Mouse (Mus musculus) intestine, embryonic 15.5 days (tissue): ENCODE data around the gene Meiob. TPM values are rescaled to one million over a fixed set of nuclear protein-coding genes. Genes with fewer than 3 reads are reported as not detected.

ENCODE experiments used
- ATAC-seq: fragments of 200-750 bp; cut with Nextera tagmentation; 2 replicates; pipeline ENCODE4 v1.8.0; 2017; ENCODE audit warnings: moderate TSS enrichment, moderate library complexity
- H3K27ac ChIP-seq: fragments of 300-500 bp; sonication (generic); 2 replicates; pipeline ENCODE4 v1.5.1; 2015; ENCODE audit warnings: mild to moderate bottlenecking, inconsistent platforms
- H3K27me3 ChIP-seq: fragments of 300-500 bp; sonication (generic); replicated peaks from 2 replicates; pipeline ENCODE4 v1.6.1; 2015; ENCODE audit warnings: inconsistent platforms
- H3K36me3 ChIP-seq: fragments of 300-500 bp; sonication (generic); 2 replicates; pipeline ENCODE4 v1.6.1; 2015; ENCODE audit warnings: inconsistent platforms
- H3K4me1 ChIP-seq: fragments of 300-500 bp; sonication (generic); replicated peaks from 2 replicates; pipeline ENCODE4 v1.6.1; 2015; ENCODE audit warnings: inconsistent platforms
- H3K4me2 ChIP-seq: fragments of 300-500 bp; sonication (generic); replicated peaks from 2 replicates; pipeline ENCODE4 v1.6.1; 2015; ENCODE audit warnings: mild to moderate bottlenecking, inconsistent platforms
- H3K4me3 ChIP-seq: fragments of 300-500 bp; sonication (generic); replicated peaks from 2 replicates; pipeline ENCODE4 v1.5.1; 2015; ENCODE audit warnings: inconsistent platforms
- H3K9ac ChIP-seq: fragments of 300-500 bp; sonication (generic); 2 replicates; pipeline ENCODE4 v1.6.1; 2015; ENCODE audit warnings: inconsistent platforms
- H3K9me3 ChIP-seq: fragments of 300-500 bp; sonication (generic); 2 replicates; pipeline ENCODE4 v1.6.1; 2016; ENCODE audit warnings: inconsistent platforms
- WGBS: fragments of 180-500 bp; shearing (Covaris S2); methylation state at CpG from one replicate; pipeline ENCODE4 v1.1.7; 2015; 5-methylcytosine and 5-hydroxymethylcytosine counted together
- polyA plus RNA-seq: library from polyadenylated mRNA; unstranded; fragments of >200 nt; fragmentation: Nextera tagmentation; extraction: Ambion mirVana; gene quantifications from 2 replicates; pipeline ENCODE4 v1.2.1, GENCODE M21; 2015

Gene Meiob
- polyA plus RNA-seq, 1 experiment from 2014 or later, result not detected

DNA sequence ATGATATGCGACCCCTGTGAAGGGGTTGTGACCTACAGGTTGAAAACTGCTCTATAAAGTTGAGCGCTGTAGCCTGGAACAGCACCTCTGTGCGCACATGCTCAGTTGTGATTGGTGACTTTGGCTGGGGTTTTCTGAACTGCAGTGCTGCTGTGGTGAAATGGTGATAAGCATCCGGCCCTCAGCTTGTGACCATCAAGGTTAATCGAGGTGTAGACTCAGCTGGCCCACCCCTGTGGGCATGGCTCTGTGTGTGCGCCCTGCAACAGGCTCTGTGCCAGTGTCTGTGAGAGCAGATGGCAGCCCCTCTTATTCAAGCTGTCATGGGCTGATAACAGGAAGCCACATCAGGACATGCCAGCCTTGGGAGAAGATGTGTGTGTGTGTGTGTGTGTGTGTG, 54.9 kb downstream of the Meiob start:
- 88% methylated on average over 6 of the region's 6 CpGs for WGBS
- no peaks in the 10 kb centered on the region for H3K27me3 ChIP-seq
- H3K27ac ChIP-seq, result no peak overlapping the region
- H3K9me3 ChIP-seq, result no peaks in the 10 kb centered on the region
- H3K4me3 ChIP-seq, result no peak overlapping the region
- H3K36me3 ChIP-seq, result peaks cover 8% of the 10 kb centered on the region; the same call in 1 of the 2 replicates
- no peak overlapping the region for H3K9ac ChIP-seq
- ATAC-seq, result peak; percentile 65; the same call in 1 of the 2 replicates
- H3K4me2 ChIP-seq, result no peak overlapping the region
- H3K4me1 ChIP-seq, result no peaks in the 10 kb centered on the region

DNA sequence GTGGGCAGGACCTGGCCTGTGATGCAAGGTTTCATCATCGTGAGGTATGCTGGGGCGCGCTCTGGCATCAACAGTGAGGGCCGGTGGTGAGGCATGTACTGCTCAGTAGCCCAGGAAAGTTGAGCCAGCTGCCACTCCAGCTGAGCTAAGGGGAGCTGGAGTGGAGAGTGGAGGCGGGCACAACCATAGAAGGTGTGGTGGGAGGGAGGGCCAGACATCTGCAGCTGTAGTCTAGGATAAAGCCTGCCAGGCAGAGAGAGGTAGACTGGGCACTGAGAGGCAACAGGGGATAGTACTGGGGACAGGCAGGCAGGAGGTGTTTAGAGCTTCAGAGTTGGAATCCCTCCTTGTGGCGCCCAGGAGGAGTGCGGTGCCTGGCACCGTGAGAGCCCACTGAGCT, 56.0 kb downstream of the Meiob start:
- H3K4me2 ChIP-seq, result no peak overlapping the region
- peaks cover 9% of the 10 kb centered on the region; the same call in 1 of the 2 replicates for H3K36me3 ChIP-seq
- H3K27me3 ChIP-seq, result no peaks in the 10 kb centered on the region
- 89% methylated on average over 8 of the region's 8 CpGs for WGBS
- no peak overlapping the region for H3K9ac ChIP-seq
- ATAC-seq, result no peak
- no peaks in the 10 kb centered on the region for H3K9me3 ChIP-seq
- no peak overlapping the region for H3K4me3 ChIP-seq
- H3K27ac ChIP-seq, result no peak overlapping the region
- no peaks in the 10 kb centered on the region for H3K4me1 ChIP-seq

DNA sequence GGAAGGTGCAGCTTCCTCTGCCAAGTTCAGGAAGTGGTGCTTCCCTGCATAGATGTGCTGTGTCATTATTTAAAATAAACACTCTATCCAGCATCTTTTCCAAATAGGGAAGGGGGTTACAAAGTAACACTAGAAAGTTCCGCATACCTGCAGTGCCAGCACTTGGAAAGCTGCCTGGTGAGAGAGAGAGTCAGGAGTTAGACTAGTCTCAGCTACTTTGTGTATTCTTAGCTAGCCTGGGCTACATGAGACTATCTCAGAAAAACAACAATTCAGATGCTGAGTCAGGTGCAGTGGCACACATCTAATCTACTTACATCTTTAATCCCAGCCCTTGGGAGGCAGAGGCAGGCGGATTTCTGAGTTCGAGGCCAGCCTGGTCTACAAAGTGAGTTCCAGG, 57.7 kb downstream of the Meiob start:
- WGBS, result 93% methylated on average over 3 of the region's 3 CpGs
- no peak overlapping the region for H3K4me3 ChIP-seq
- no peaks in the 10 kb centered on the region for H3K9me3 ChIP-seq
- H3K4me2 ChIP-seq, result no peak overlapping the region
- H3K36me3 ChIP-seq, result peaks cover 9% of the 10 kb centered on the region; the same call in 1 of the 2 replicates
- no peaks in the 10 kb centered on the region for H3K4me1 ChIP-seq
- H3K27ac ChIP-seq, result no peak overlapping the region
- ATAC-seq, result no peak
- no peak overlapping the region for H3K9ac ChIP-seq
- no peaks in the 10 kb centered on the region for H3K27me3 ChIP-seq

DNA sequence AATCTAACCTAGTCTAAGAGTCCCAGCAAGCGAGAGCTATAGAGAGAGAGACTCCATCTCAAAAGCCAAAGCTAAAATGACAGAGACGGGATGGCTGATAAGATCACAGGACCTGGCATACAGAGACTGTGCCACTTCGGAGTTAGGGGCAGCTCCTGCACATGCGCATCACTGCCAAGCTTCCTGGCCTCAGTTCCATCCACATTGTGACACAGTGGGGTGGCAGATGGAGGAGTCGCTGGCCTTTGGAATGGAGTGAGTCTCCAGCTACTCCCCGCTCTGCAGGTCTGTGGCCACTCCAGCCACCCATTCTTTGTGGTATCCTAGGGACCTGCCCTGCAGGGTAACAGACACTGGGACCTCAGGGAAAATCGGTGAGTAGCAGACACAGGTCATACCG, 61.7 kb downstream of the Meiob start, which contains the start of gene Igfals:
Gene Igfals (plus strand): TSS at position 222 of the 400 bp plus-strand sequence.
- no peaks in the 10 kb centered on the region for H3K9me3 ChIP-seq
- no peak within 1 kb of the TSS for H3K9ac ChIP-seq
- WGBS, result 85% methylated on average over 8 of the region's 8 CpGs
- no peaks in the 10 kb centered on the region for H3K27me3 ChIP-seq
- no peak within 1 kb of the TSS for H3K4me3 ChIP-seq
- no peak for ATAC-seq
- no peak within 1 kb of the TSS for H3K4me2 ChIP-seq
- no peaks in the 10 kb centered on the region for H3K4me1 ChIP-seq
- H3K27ac ChIP-seq, result no peak within 1 kb of the TSS
- H3K36me3 ChIP-seq, result peaks cover 9% of the 10 kb centered on the region; the same call in 1 of the 2 replicates

DNA sequence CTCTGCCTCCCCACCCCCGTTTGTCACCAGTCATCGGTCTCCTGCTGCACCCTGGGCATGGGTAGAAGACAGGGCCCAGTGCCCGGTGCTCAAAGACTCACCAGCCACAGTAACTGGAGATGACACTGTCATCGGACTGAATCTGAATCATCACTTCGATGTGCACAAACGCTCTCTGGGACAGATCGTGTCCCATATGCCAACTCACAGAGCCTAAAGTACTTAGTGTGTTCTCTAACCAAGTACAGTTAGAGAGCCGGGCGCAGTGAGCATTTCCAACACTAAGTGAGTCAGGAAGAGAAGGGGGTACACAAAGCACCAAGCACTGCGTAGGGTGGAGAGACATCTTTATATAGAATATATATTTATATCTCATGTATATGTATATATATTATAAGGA, 63.8 kb downstream of the Meiob start:
- WGBS, result 94% methylated on average over 10 of the region's 10 CpGs
- H3K9me3 ChIP-seq, result no peaks in the 10 kb centered on the region
- ATAC-seq, result no peak

DNA sequence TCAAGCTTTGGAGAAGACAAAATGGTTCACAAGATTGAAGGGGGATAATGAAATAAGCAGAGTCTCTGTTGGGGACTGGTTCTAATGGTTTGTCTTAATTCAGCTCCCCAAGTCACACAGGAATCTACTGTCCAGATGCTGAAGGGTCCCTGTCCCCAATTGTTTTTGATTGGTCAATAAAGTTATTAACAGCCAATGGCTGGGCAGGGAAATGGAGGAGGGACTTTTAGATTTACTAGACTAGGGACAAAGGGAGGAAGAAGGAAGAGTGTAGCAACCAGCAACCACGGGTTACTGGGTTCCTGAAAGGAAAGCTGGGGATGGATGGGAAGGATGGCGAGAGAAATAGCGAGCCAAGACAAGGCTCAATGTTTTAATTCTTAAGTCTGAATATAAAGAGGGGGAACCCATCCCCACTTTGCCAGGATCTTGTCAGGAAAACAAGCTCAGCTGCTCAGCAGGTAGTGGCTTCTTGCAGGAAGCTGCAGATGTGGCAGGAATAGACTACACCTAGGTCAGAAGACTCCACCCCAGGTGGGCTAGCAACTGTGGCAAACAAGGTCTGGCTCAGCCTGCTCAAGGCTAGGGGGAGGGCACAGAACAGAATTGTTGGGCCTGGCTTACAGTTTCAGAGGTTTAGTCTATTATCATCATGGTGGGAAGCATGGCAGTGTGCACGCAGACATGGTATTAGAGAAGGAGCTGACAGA, 69.8 kb downstream of the Meiob start:
- WGBS, result 50% methylated on average over 4 of the region's 4 CpGs
- H3K4me2 ChIP-seq, result no peak overlapping the region
- H3K9ac ChIP-seq, result no peak overlapping the region
- H3K4me1 ChIP-seq, result peaks cover 8% of the 10 kb centered on the region; the same call in 1 of the 2 replicates
- H3K4me3 ChIP-seq, result no peak overlapping the region
- H3K9me3 ChIP-seq, result no peaks in the 10 kb centered on the region
- H3K27me3 ChIP-seq, result no peaks in the 10 kb centered on the region
- no peak for ATAC-seq
- H3K27ac ChIP-seq, result no peak overlapping the region
- H3K36me3 ChIP-seq, result no peaks in the 10 kb centered on the region

More for the DNA sequence above, 63.8 kb downstream of the Meiob start:
- no peak overlapping the region for H3K9ac ChIP-seq
- H3K36me3 ChIP-seq, result peaks cover 6% of the 10 kb centered on the region; the same call in 1 of the 2 replicates
- H3K4me3 ChIP-seq, result no peak overlapping the region
- no peaks in the 10 kb centered on the region for H3K4me1 ChIP-seq
- no peak overlapping the region for H3K27ac ChIP-seq
- H3K4me2 ChIP-seq, result no peak overlapping the region
- H3K27me3 ChIP-seq, result no peaks in the 10 kb centered on the region

DNA sequence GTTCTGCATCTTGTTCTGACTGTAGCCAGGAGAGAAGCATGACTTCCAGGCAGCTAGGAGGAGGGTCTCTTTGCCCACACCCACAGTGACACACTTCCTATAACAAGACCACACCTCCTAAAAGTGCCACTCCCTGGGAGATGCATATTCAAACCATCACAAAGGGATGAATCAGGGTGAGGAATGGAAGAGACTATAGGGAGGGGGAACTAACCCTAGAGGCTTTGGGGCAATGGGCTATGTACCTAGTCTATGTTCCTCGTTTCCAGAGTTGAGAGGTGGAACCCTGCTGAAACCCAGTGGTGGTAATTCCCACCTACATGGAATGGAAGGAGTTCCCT, 70.3 kb downstream of the Meiob start:
- Histone ChIP-seq H3K9me3 (no peaks in the 10 kb centered on the region), H3K4me3 (no peak overlapping the region), H3K4me2 (no peak overlapping the region), H3K27me3 (no peaks in the 10 kb centered on the region), H3K36me3 (no peaks in the 10 kb centered on the region), H3K4me1 (peaks cover 8% of the 10 kb centered on the region; the same call in 1 of the 2 replicates), H3K9ac (no peak overlapping the region), H3K27ac (no peak overlapping the region)
- ATAC-seq, result no peak
- WGBS, result 56% methylated on average over 1 of the region's 1 CpGs

DNA sequence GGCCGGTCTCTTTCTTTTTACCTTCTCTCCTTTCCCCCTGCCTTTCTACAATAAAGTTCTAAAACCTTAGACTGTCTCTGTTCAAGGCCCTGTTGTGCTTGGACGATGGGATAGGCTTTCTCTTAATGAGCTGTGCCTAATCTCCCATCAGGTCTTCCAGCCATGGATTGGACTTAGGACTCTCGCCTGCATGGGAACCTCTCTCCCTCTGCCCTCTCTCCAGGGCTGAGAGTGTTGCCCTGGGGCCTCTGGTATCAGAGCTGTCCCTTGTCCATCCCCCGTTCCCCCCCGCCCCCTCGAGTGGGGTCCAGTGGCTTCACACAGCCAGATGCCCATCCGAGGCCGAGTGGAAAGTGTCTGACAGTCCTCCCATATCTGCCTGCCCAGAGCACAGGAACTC, 70.9 kb downstream of the Meiob start:
- 0 out of 2 replicates have a peak, but pooled peaks have one; percentile 48 for ATAC-seq
- no peaks in the 10 kb centered on the region for H3K9me3 ChIP-seq
- H3K9ac ChIP-seq, result no peak overlapping the region
- no peak overlapping the region for H3K4me2 ChIP-seq
- H3K27me3 ChIP-seq, result no peaks in the 10 kb centered on the region
- H3K36me3 ChIP-seq, result no peaks in the 10 kb centered on the region
- H3K27ac ChIP-seq, result no peak overlapping the region
- no peak overlapping the region for H3K4me3 ChIP-seq
- WGBS, result 81% methylated on average over 8 of the region's 8 CpGs
- H3K4me1 ChIP-seq, result peaks cover 8% of the 10 kb centered on the region; the same call in 1 of the 2 replicates

DNA sequence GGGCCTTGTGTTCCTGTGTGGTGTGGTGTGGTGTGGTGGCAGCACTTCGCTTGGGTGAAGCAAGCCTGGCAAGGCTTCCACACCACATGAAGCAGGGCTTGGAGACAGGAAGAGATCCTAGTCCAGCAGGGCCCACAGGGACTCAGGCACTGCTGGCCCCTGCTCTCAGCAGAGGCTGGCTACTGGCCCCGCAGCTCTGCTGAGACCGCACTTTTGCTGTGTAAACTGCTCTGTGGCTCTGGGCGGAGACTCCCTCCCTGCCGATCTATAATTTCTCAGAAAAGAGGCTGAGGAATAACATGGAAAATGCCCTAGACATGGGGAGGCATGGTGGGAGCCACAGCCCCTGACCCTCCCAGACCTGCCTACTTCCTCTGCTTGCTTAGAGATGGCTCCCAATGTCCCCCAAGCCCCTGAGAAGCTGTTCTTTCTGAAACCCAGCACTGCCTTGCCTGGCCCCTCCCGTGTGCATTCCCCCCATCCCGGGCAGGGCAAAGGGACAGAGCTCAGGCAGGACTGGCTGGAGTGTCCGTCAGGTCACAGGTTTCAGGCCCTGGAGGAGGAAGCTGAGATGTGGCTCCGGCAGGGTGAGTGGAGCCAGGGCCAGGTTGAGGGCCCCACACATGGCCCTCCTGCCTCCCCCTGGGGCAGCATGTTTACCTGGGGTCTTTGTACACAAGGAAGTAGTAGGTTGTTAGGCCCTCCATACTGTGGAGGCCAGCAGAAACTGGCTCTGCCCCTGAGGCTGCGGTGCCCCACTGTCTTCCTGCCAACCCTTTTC, 73.4 kb downstream of the Meiob start:
- peak; percentile 61 for ATAC-seq

DNA sequence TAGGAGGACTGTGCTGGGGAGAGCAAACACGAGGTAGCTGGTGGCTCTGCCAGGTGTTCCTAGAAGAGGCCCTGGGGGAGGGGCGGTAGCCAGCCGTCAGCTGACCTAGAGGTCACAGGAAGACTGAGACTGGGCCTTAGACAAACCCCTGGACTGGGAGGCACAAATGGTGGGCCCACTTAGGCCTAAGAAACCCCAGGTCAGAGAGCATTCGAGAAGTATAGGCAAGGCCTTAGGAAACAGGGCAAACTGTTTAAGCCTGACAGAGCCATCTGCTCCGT, 74.0 kb downstream of the Meiob start:
- H3K4me3 ChIP-seq, result no peak overlapping the region
- H3K27me3 ChIP-seq, result no peaks in the 10 kb centered on the region
- peak overlapping the region; percentile 71 for H3K27ac ChIP-seq
- H3K9me3 ChIP-seq, result no peaks in the 10 kb centered on the region
- peaks cover 4% of the 10 kb centered on the region; the same call in 1 of the 2 replicates for H3K36me3 ChIP-seq
- peak overlapping the region; percentile 41 for H3K4me2 ChIP-seq
- peaks cover 8% of the 10 kb centered on the region; the same call in 1 of the 2 replicates for H3K4me1 ChIP-seq
- 21% methylated on average over 5 of the region's 5 CpGs for WGBS
- peak overlapping the region; percentile 23; the same call in 1 of the 2 replicates for H3K9ac ChIP-seq
- ATAC-seq, result peak; percentile 68

More for the DNA sequence above, 73.4 kb downstream of the Meiob start:
- H3K27ac ChIP-seq, result peak overlapping the region; percentile 71
- H3K4me3 ChIP-seq, result no peak overlapping the region
- WGBS, result 40% methylated on average over 10 of the region's 10 CpGs
- peak overlapping the region; percentile 23; the same call in 1 of the 2 replicates for H3K9ac ChIP-seq
- H3K36me3 ChIP-seq, result no peaks in the 10 kb centered on the region
- H3K27me3 ChIP-seq, result no peaks in the 10 kb centered on the region
- peak overlapping the region; percentile 41 for H3K4me2 ChIP-seq
- no peaks in the 10 kb centered on the region for H3K9me3 ChIP-seq
- H3K4me1 ChIP-seq, result peaks cover 8% of the 10 kb centered on the region; the same call in 1 of the 2 replicates

DNA sequence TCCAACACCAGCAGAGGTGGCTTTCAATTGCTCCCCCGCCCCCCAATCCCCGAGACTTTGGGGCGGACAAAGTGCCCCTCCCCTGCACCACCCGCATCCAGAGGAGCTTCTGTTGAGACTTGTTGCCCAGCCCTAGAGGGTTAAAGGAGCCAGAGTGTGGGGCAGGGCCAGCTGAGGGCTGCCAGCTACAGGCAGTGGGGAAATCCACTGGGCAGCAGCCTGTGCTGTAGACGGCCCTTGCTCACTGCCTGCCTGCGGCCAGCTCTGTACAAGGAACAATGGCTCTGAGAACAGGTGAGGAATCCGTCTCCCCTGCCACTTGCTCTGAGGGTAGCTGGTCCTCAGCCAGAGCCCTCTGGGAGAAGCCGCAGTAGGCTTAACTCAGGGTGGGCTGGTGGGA, 74.4 kb downstream of the Meiob start:
- peaks cover 8% of the 10 kb centered on the region; the same call in 1 of the 2 replicates for H3K4me1 ChIP-seq
- H3K27ac ChIP-seq, result 0 out of 2 replicates have a peak overlapping the region, but pooled peaks have one; percentile 71
- peak overlapping the region; percentile 7; the same call in 1 of the 2 replicates for H3K4me2 ChIP-seq
- H3K4me3 ChIP-seq, result no peak overlapping the region
- 65% methylated on average over 8 of the region's 8 CpGs for WGBS
- H3K27me3 ChIP-seq, result no peaks in the 10 kb centered on the region
- no peaks in the 10 kb centered on the region for H3K9me3 ChIP-seq
- ATAC-seq, result peak; percentile 22; the same call in 1 of the 2 replicates
- peaks cover 5% of the 10 kb centered on the region; the same call in 1 of the 2 replicates for H3K36me3 ChIP-seq
- 0 out of 2 replicates have a peak overlapping the region, but pooled peaks have one; percentile 23 for H3K9ac ChIP-seq

DNA sequence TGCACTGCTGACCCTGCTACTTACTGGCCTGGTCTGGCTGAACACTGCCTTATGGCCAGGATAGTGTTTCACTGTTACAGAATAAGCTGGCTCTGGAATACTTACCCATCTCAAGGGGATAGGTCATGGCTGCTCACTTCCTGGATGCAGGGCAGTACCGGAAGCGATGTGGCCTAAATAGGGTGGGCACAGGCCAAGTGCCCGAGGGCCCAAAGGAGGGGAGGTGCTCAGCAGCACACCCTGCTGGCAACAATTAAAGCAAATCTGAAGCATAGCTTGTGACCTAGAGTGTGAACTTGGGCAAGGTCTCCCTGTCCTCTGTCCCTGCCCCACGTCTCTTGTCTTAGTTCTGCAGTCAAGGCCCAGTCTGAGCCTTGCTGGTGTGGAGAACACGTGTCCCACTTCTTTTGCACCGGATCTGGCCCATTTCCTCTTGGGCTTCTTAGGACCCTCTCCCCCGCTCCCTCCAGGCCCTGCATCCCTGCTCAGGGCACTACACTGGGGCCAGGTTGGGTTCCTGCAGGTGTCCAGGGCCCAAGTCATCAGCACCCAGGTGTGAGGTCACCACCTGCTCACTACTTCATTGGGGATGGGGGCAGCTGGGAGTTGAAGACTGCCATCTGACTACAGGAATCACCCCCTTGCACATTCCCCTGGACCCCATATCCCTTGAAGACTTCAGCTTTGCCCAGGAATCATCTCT, 77.8 kb downstream of the Meiob start:
- H3K4me2 ChIP-seq, result no peak overlapping the region
- no peaks in the 10 kb centered on the region for H3K9me3 ChIP-seq
- no peak overlapping the region for H3K4me3 ChIP-seq
- no peak overlapping the region for H3K9ac ChIP-seq
- H3K27me3 ChIP-seq, result no peaks in the 10 kb centered on the region
- H3K27ac ChIP-seq, result no peak overlapping the region
- no peak for ATAC-seq
- peaks cover 18% of the 10 kb centered on the region for H3K4me1 ChIP-seq
- 45% methylated on average over 7 of the region's 7 CpGs for WGBS
- H3K36me3 ChIP-seq, result peaks cover 5% of the 10 kb centered on the region; the same call in 1 of the 2 replicates
